13 mouse cellular contexts compared by ENCODE assay signal in the genomic region with DNA sequence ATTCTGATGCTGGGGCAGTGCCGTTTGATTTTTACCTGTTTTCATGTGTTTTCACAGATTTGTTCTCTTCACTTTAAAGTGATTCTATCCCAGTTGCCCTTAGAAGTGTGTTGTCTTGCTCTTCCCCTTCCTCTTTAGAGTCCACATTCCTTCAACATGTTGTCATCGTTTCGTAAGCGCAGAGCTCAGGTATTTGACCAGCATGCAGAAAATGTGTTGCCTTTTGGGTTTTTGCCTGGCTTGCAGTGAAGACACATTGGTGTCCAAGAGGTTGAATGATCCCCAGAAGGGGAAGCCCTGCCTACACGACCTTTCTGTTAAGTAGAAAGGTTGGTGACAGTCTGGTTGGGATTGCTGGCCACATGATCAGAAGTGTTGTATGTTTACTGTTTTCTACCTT. TPM values are rescaled to one million over a fixed set of nuclear protein-coding genes. Genes with fewer than 3 reads are reported as not detected.
DNase-seq lines count a peak whose midpoint lies in the region; ATAC-seq and TF ChIP-seq lines count a peak whose summit lies in the region.
"Had no signal": no experiment of that assay in that cellular context is flagged by ENCODE, and none has a peak within 500 bp of the region (broad histone marks: within the 10 kb centered on the region; RNA-seq: fewer than 3 reads in every experiment).

No protein-coding gene starts in this region.

- TF ChIP-seq CTCF in heart, postnatal 0 days (IDR thresholded peaks at IDR 0.05; ENCODE audit: low read depth), result no peak

- 24% methylated on average over 5 of the region's 5 CpGs for WGBS in heart, postnatal 0 days
- 43% methylated on average over 5 of the region's 5 CpGs for WGBS in heart, embryonic 10.5 days
- 89% methylated on average over 5 of the region's 5 CpGs for WGBS in midbrain, embryonic 13.5 days
- 80% methylated on average over 5 of the region's 5 CpGs for WGBS in midbrain, embryonic 11.5 days
- 87% methylated on average over 5 of the region's 5 CpGs for WGBS in hindbrain, embryonic 15.5 days

- H3K27ac ChIP-seq in heart, postnatal 0 days (ENCODE audit: low read depth), result peak overlapping the region; percentile 97
- H3K27ac ChIP-seq in heart, embryonic 10.5 days, result no peak overlapping the region
- no peak overlapping the region for H3K27ac ChIP-seq in midbrain, embryonic 13.5 days
- no peak overlapping the region for H3K27ac ChIP-seq in midbrain, embryonic 11.5 days (ENCODE audit: low read depth, low read length)
- no peak overlapping the region for H3K27ac ChIP-seq in hindbrain, embryonic 15.5 days (replicated peaks)
- H3K27ac ChIP-seq: limb, embryonic 15.5 days; midbrain, embryonic 12.5 days had no signal

- peaks cover 73% of the 10 kb centered on the region for H3K4me1 ChIP-seq in heart, postnatal 0 days (ENCODE audit: control insufficient read depth, insufficient read depth)
- H3K4me1 ChIP-seq in heart, embryonic 10.5 days, result peaks cover 50% of the 10 kb centered on the region
- peaks cover 65% of the 10 kb centered on the region for H3K4me1 ChIP-seq in midbrain, embryonic 13.5 days (replicated peaks)
- peaks cover 11% of the 10 kb centered on the region for H3K4me1 ChIP-seq in midbrain, embryonic 11.5 days (ENCODE audit: control insufficient read depth, insufficient read depth, low read length)
- peaks cover 78% of the 10 kb centered on the region for H3K4me1 ChIP-seq in hindbrain, embryonic 15.5 days (replicated peaks)

- H3K9ac ChIP-seq in heart, postnatal 0 days (replicated peaks; ENCODE audit: low read depth, low read length), result no peak overlapping the region
- H3K9ac ChIP-seq in midbrain, embryonic 13.5 days (replicated peaks), result peak overlapping the region; percentile 25; the same call in 1 of the 2 replicates
- H3K9ac ChIP-seq in midbrain, embryonic 11.5 days (ENCODE audit: low read length), result no peak overlapping the region
- peak overlapping the region; percentile 2; the same call in 1 of the 2 replicates for H3K9ac ChIP-seq in hindbrain, embryonic 15.5 days
- H3K9ac ChIP-seq: limb, embryonic 15.5 days had no signal

- H3ac ChIP-seq in myocyte (ENCODE audit: control insufficient read depth, insufficient read length), result no peak overlapping the region

- peaks cover 78% of the 10 kb centered on the region for H3K79me2 ChIP-seq in myocyte (ENCODE audit: control insufficient read depth, insufficient read depth)

- H3K4me3 ChIP-seq in heart, postnatal 0 days (ENCODE audit: low read depth, low read length), result 0 out of 2 replicates have a peak overlapping the region, but pooled peaks have one; percentile 97
- H3K4me3 ChIP-seq in heart, embryonic 10.5 days, result no peak overlapping the region
- no peak overlapping the region for H3K4me3 ChIP-seq in midbrain, embryonic 13.5 days (replicated peaks)
- no peak overlapping the region for H3K4me3 ChIP-seq in midbrain, embryonic 11.5 days (ENCODE audit: low read depth, low read length)
- H3K4me3 ChIP-seq in hindbrain, embryonic 15.5 days, result no peak overlapping the region
- no peak overlapping the region for H3K4me3 ChIP-seq in myocyte
- H3K4me3 ChIP-seq: limb, embryonic 15.5 days; midbrain, embryonic 12.5 days had no signal

- peak overlapping the region; percentile 72 for H3K4me2 ChIP-seq in heart, postnatal 0 days (ENCODE audit: low read depth, low read length)
- H3K4me2 ChIP-seq in midbrain, embryonic 13.5 days (replicated peaks), result peak overlapping the region; percentile 81; the same call in 1 of the 2 replicates
- no peak overlapping the region for H3K4me2 ChIP-seq in midbrain, embryonic 11.5 days
- peak overlapping the region; percentile 73 for H3K4me2 ChIP-seq in hindbrain, embryonic 15.5 days
- peak overlapping the region; percentile 95 for H3K4me2 ChIP-seq in myocyte (ENCODE audit: low read depth)
- H3K4me2 ChIP-seq: limb, embryonic 15.5 days had no signal

- TF ChIP-seq POLR2A in myocyte (IDR thresholded peaks at IDR 0.05; ENCODE audit: insufficient read length, low read depth), result no peak

- ATAC-seq in heart, postnatal 0 days (ENCODE audit: insufficient read depth, low read depth), result no peak
- ATAC-seq in midbrain, embryonic 13.5 days, result no peak
- ATAC-seq in midbrain, embryonic 11.5 days (ENCODE audit: low FRiP score), result no peak
- ATAC-seq in hindbrain, embryonic 15.5 days (ENCODE audit: low FRiP score, low read depth), result no peak

- no peak for TF ChIP-seq EP300 in heart, postnatal 0 days (IDR thresholded peaks at IDR 0.05; ENCODE audit: low read depth)

- H3K27me3 ChIP-seq in heart, postnatal 0 days (ENCODE audit: control insufficient read depth, insufficient read depth, low read length), result no peaks in the 10 kb centered on the region
- H3K27me3 ChIP-seq in heart, embryonic 10.5 days (ENCODE audit: insufficient read depth, poor library complexity, severe bottlenecking), result no peaks in the 10 kb centered on the region
- H3K27me3 ChIP-seq in midbrain, embryonic 13.5 days, result no peaks in the 10 kb centered on the region
- H3K27me3 ChIP-seq in midbrain, embryonic 11.5 days (ENCODE audit: control insufficient read depth, insufficient read depth, low read length), result no peaks in the 10 kb centered on the region
- no peaks in the 10 kb centered on the region for H3K27me3 ChIP-seq in hindbrain, embryonic 15.5 days
- H3K27me3 ChIP-seq in myocyte (ENCODE audit: control insufficient read depth, insufficient read depth, insufficient read length), result no peaks in the 10 kb centered on the region
- H3K27me3 ChIP-seq: limb, embryonic 15.5 days; midbrain, embryonic 12.5 days had no signal

- H3K9me3 ChIP-seq in heart, postnatal 0 days (replicated peaks; ENCODE audit: control insufficient read depth, low read length), result no peaks in the 10 kb centered on the region
- H3K9me3 ChIP-seq in heart, embryonic 10.5 days, result no peaks in the 10 kb centered on the region
- H3K9me3 ChIP-seq in midbrain, embryonic 13.5 days, result no peaks in the 10 kb centered on the region
- no peaks in the 10 kb centered on the region for H3K9me3 ChIP-seq in midbrain, embryonic 11.5 days (ENCODE audit: control insufficient read depth, low read length)
- no peaks in the 10 kb centered on the region for H3K9me3 ChIP-seq in hindbrain, embryonic 15.5 days
- H3K9me3 ChIP-seq: G1E; limb, embryonic 15.5 days; midbrain, embryonic 12.5 days had no signal

- no peak for DNase-seq in heart, postnatal 0 days (ENCODE audit: low spot score)
- no peak for DNase-seq in heart, embryonic 10.5 days (ENCODE audit: low spot score)
- DNase-seq in midbrain, embryonic 11.5 days (ENCODE audit: low spot score, missing footprints), result no peak
- DNase-seq in spleen, postnatal 36 days (ENCODE audit: low spot score in 2 of 2), result no peak
- DNase-seq in cerebellum, adult 8-10 months, result no peak
- DNase-seq: cerebellum, postnatal 14 days; gastrocnemius, postnatal 36 days had no signal

- H3K36me3 ChIP-seq in heart, postnatal 0 days (replicated peaks; ENCODE audit: control insufficient read depth, insufficient read depth, low read length), result peaks cover 28% of the 10 kb centered on the region
- peaks cover 35% of the 10 kb centered on the region for H3K36me3 ChIP-seq in heart, embryonic 10.5 days
- H3K36me3 ChIP-seq in midbrain, embryonic 13.5 days, result peaks cover 20% of the 10 kb centered on the region
- H3K36me3 ChIP-seq in midbrain, embryonic 11.5 days (ENCODE audit: control insufficient read depth, insufficient read depth, low read length), result no peaks in the 10 kb centered on the region
- peaks cover 20% of the 10 kb centered on the region for H3K36me3 ChIP-seq in hindbrain, embryonic 15.5 days
- H3K36me3 ChIP-seq in myocyte (ENCODE audit: control insufficient read depth, insufficient read depth), result no peaks in the 10 kb centered on the region
- H3K36me3 ChIP-seq: G1E had no signal

TF ChIP-seq in myocyte, 11 proteins besides CTCF, POLR2A, EP300 and RAD21:
- TF ChIP-seq POLR2AphosphoS2 (IDR thresholded peaks at IDR 0.05; ENCODE audit: insufficient read length, low read depth) (no peak), REST (IDR thresholded peaks at IDR 0.05; ENCODE audit: insufficient read depth, insufficient read length) (no peak), SRF (IDR thresholded peaks at IDR 0.05; ENCODE audit: control insufficient read depth, insufficient read length, low read depth) (no peak), TCF3 (IDR thresholded peaks at IDR 0.05; ENCODE audit: insufficient read length, low read depth) (no peak), CEBPB (IDR thresholded peaks at IDR 0.05; ENCODE audit: insufficient read depth, poor library complexity, severe bottlenecking) (no peak), MYOG (IDR thresholded peaks at IDR 0.05; ENCODE audit: control insufficient read depth in 1 of 3, insufficient read depth in 1 of 3, insufficient read length in 2 of 3, low read depth in 2 of 3) (no peak), USF1 (IDR thresholded peaks at IDR 0.05; ENCODE audit: low read depth) (no peak), MYOD1 (IDR thresholded peaks at IDR 0.05; ENCODE audit: control insufficient read depth in 1 of 3, insufficient read length in 2 of 3, low read depth in 2 of 3) (no peak), TCF12 (IDR thresholded peaks at IDR 0.05; ENCODE audit: insufficient read depth, poor library complexity, severe bottlenecking) (no peak)

RNA-seq across cellular contexts. Expression of a gene that starts 3.3 kb away (rescaled TPM):
- 245 and 266 TPM in 2 replicates for total RNA-seq in heart, postnatal 0 days (2014; rRNA removed; ENCODE audit: low replicate concordance)
- 66.4 and 79.3 TPM in 2 replicates for polyA plus RNA-seq in heart, postnatal 0 days (2015; fragmentation: Nextera tagmentation; extraction: Ambion mirVana)
- polyA plus RNA-seq in heart, embryonic 10.5 days (2016; fragmentation: Nextera tagmentation; extraction: Ambion mirVana), result 103 and 116 TPM in 2 replicates
- 172 and 185 TPM in 2 replicates for polyA plus RNA-seq in midbrain, embryonic 13.5 days (2015; fragmentation: Nextera tagmentation; extraction: Ambion mirVana)
- polyA plus RNA-seq in midbrain, embryonic 11.5 days (2014; fragmentation: Nextera tagmentation; extraction: Ambion mirVana), result 136 and 144 TPM in 2 replicates
- polyA plus RNA-seq in hindbrain, embryonic 15.5 days (2015; fragmentation: Nextera tagmentation; extraction: Ambion mirVana), result 216 and 240 TPM in 2 replicates
- 167 TPM for polyA plus RNA-seq in myocyte (2012; fragmentation: generic; extraction: Trizol)

RNA-seq across cellular contexts. Expression of a gene that starts 33.4 kb away (rescaled TPM):
- total RNA-seq in heart, postnatal 0 days (2014; rRNA removed; ENCODE audit: low replicate concordance), result 14.7 and 21.4 TPM in 2 replicates
- 22.8 and 23.0 TPM in 2 replicates for polyA plus RNA-seq in heart, postnatal 0 days (2015; fragmentation: Nextera tagmentation; extraction: Ambion mirVana)
- polyA plus RNA-seq in heart, embryonic 10.5 days (2016; fragmentation: Nextera tagmentation; extraction: Ambion mirVana), result 50.0 and 61.3 TPM in 2 replicates
- polyA plus RNA-seq in midbrain, embryonic 13.5 days (2015; fragmentation: Nextera tagmentation; extraction: Ambion mirVana), result 78.1 and 78.8 TPM in 2 replicates
- 52.5 and 57.4 TPM in 2 replicates for polyA plus RNA-seq in midbrain, embryonic 11.5 days (2014; fragmentation: Nextera tagmentation; extraction: Ambion mirVana)
- 64.4 and 69.8 TPM in 2 replicates for polyA plus RNA-seq in hindbrain, embryonic 15.5 days (2015; fragmentation: Nextera tagmentation; extraction: Ambion mirVana)
- polyA plus RNA-seq in myocyte (2012; fragmentation: generic; extraction: Trizol), result 25.1 TPM

Comparison
In these comparisons a context has a peak if more than half of its experiments do, and no peak if none do; other contexts are left out.
1. H3K9ac ChIP-seq: peak in midbrain, embryonic 13.5 days (single experiment) and hindbrain, embryonic 15.5 days (single experiment); none in heart, postnatal 0 days (single experiment) and midbrain, embryonic 11.5 days (single experiment).